Mouse (Mus musculus) spleen, postnatal 10 days (tissue): ENCODE measurements around the gene Slc12a5.
A peak's percentile ranks its signal among the peaks of the same experiment; 100 is the strongest.

Source experiments
- DNase-seq, 2 experiments: peaks; one replicate each; pipeline ENCODE4 v3.0.0; 2021 to 2022; ENCODE audit warnings: low spot score in 2 of 2

Gene Slc12a5

GRCm38 (mm10) chr2:165027163-165027562, 66.6 kb downstream of the Slc12a5 start:
- no peak for DNase-seq

DNA sequence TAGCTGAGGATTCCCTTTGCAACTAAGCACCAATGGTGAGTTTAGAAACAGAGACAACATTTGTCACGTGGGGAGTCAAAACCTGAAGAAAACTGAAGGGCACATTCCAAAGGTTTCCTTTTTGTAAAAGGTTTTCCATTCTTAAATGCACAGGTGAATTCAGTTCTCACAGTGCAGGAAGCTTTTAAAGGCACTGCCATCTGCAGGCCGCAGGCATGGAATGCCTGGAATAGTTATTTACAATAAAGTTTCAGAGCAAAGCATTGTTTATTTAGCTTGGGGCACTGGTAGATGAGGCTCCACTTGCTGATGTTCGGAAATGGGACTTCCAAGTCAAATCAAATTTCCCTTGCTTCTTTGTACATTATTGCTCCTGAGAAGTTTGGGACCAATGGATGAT, 71.9 kb downstream of the Slc12a5 start:
- no peak for DNase-seq

DNA sequence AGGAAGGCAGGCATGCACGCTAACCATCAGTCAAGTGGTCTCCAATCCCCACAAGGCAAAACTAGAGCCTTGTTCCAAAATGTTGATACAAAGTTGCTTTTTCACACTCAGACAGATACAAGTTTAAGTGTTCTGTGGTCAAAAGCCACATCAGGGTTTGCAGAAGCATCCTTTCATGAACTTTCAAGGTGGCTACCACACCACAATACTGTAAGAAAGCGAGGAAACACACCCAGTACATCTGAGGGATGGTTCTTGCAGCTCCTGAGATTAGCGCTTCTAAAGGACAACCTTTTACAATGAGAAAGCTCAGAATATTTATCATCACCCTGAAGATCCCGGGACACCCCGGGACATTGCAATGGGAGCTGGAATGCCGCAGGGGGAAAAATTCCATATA, 72.7 kb downstream of the Slc12a5 start:
- DNase-seq = no peak

DNA sequence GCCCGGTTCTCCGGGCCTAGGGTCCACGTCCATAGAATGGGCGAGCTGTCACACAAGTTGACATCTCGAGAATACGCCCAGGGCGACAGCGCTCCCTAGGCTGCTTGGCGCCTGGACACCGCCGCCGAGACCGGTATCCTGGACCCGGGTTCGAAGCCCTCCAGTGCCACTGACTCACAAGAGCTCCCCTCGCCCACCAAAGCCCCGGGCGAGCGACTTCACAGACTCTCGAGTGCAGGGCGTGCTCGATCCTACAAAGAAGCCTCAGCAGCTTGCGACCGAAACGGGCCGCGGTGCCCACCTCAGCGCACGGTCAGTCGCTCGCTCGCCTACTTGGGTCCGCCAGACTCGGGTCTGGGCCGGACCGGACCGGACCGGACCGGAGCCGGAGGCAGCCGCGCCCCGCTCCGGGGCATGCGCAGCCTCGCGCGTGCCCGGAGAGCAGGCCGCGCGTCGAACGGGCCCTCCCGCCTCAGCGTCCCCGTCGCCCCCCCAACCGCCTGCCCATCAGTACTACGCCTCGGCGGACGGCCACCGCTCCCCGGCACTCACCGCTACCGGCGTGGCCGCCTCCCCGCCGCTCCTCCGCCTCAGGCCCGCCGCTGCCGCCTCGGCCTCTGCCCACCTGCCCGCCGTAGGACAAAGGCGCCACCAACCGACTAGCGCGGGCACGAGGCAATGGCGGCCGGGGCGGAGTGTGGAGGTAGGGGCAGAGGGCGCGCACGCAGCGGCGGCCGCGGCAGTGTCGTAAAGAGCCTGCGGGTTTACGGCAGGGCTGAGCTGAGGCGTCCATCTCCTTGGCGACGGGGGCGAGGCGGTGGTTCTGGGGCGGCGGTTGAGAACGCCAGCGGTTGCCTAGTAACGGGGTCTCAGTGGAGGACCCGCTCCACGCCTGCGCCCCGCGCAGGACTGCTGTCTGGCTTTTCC, 73.8 kb downstream of the Slc12a5 start, which contains the start of gene Ncoa5:
Gene Ncoa5 (minus strand): TSS at position 737 of the 927 bp plus-strand sequence.
- DNase-seq = peak; percentile 95 to 98

DNA sequence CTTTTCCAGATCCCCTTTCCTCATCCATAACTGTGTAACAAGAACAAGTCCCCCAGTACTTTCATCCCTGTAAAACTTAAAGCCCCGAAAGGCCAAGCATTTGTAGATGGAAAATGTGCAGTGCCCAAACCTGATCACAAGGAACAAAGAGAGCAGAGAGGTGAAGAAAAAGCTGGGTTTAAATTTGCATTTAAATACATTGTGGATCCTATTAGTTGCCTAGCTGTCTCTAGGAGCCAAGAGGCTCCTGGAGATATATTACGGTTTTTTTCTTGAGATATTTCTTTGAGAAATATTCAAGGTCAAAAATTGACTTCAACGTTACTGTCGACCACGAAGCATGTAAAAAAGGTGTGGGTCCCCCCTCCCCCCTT, 74.4 kb downstream of the Slc12a5 start:
- no peak for DNase-seq

GRCm38 (mm10) chr2:165037415-165037814, 76.8 kb downstream of the Slc12a5 start:
- DNase-seq = no peak

DNA sequence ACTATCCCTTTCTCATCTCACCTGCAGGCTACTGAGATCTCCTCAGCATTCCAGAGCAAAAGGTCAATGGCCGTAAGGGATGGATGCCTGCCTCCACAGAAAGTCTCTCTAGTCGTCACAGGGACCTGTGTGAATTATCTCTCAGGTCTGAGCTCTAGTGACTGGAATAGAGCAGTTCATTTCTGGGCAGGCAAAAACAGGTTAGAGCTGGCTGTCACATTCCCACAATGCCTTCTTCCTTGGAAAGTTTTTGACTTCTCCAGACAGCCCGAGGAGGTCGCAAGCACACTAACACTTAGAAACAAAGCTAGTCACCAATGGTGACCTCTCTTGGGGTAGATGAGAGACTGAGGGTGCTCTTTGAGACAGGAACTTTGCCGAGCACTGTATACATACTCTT, 81.5 kb downstream of the Slc12a5 start:
- DNase-seq = no peak

- no peak for DNase-seq
Observed at GRCm38 (mm10) chr2:165043090-165043636, 82.6 kb downstream of the Slc12a5 start.

DNA sequence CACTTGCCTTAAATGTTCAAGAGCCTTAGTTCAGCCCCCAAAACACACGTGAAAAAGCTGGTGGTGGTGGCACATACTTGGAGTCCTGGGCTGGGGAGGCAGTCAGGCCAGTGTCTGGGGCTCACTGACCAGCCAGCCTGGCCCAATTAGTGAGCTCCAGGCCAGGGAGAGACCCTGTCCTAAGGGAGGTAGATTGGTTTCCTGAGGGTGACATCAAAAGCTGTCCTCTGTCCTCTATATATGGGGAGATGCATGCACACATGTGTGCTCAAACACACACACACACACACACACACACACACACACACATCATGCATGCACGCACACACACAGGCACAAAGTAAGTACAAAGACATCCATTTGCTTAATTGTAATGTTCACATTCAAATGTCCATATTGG, 83.1 kb downstream of the Slc12a5 start:
- no peak for DNase-seq

DNA sequence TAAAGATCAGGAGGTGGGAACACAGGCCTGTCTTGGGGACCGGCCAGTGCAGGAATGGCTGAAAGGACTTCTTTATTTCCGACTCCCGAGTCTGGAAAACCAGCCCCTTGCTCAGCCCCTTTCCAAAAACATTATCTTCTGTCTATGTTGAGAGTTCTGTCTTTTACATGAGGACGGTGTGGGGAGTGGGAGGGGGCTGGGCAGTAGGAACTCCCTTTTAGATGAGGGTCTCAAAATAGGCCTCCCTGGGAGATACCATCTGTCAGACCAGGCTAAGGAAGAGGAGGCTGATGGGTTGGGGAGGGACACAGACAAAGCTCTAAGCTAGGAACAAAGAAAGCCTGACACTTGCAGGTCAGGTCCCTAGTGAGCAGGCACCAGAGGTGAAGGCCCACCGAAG, 88.4 kb downstream of the Slc12a5 start:
- no peak for DNase-seq
